Mouse (Mus musculus): ENCODE data around the gene Sash1.
"Not testable (repeated sequence)": the region's sequence is repeated elsewhere in the genome, so short reads cannot be mapped to it uniquely, and the experiment has no call there.

Gene Sash1

DNA sequence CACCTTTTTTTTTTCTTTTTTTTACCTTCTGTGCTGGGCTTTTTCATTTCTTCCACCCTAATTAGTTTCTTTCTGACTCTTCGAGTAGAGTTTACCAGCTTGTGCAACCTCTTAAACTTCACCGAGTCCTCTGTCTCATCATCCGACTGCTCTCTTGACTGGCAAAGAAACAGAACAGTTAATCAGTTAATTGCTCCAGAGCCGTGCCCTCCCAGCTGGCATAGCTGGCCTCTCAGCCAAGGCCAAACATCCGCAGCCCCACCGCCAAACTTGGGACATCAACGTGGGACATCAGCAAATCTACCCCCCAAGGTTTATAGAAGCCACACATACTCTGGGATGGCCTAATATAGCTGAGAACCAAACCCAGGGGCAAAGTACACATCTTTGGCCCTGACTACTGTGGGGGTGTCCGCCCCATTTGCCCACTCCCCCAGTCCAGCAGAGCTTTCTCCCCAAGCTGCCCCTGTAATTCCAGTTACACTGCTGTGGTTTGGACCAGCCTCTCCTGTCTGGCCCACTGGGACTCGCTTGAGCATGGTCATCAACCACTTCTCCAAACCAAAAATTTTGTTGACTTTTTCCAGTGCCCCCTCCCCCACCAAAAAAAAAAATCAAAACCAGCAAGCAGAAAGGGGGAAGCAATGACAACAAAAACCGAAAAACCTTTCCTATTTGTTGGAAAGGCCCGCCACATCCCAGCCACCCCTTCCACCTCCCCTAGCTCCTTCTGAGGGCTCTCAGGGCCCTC lies 129.1 kb downstream of the Sash1 start:
- DNase-seq (ENCODE audit: low spot score), result no peak

- no peak for DNase-seq (ENCODE audit: low spot score)
Measured at GRCm38 (mm10) chr10:8753377-8753776, 132.5 kb downstream of the Sash1 start.

DNA sequence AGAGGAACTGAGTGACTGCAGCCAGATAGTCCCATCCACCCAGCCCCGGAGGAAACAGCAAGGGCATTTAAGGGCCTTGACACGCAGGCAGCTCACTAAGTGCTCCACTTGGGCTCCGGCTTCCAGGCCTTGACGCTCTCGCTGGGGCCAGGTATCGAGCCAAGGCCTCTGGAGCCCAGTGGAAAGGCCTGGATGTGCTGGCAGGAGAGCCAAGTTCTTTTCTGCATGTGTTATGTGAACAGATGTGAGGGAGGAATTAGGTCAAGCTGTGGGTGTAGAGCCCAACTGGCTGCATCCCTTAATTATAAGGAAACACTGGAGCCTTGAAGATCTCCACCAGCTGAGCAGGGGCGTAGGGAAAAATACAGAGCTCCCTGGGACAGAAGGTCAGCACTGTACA lies 133.4 kb downstream of the Sash1 start:
- no peak for DNase-seq (ENCODE audit: low spot score)

GRCm38 (mm10) chr10:8749537-8749936 lies 136.3 kb downstream of the Sash1 start:
- no peak for DNase-seq (ENCODE audit: low spot score)

GRCm38 (mm10) chr10:8747450-8748212 lies 138.2 kb downstream of the Sash1 start:
- DNase-seq (ENCODE audit: low spot score), result no peak

GRCm38 (mm10) chr10:8746082-8746696 lies 139.7 kb downstream of the Sash1 start:
- DNase-seq (ENCODE audit: low spot score), result no peak

- no peak for DNase-seq (ENCODE audit: low spot score)
Measured at GRCm38 (mm10) chr10:8742872-8743271, 143.0 kb downstream of the Sash1 start.

GRCm38 (mm10) chr10:8741505-8741904 lies 144.4 kb downstream of the Sash1 start:
- no peak for DNase-seq (ENCODE audit: low spot score)

GRCm38 (mm10) chr10:8740797-8741196 lies 145.1 kb downstream of the Sash1 start:
- no peak for DNase-seq (ENCODE audit: low spot score)

- no peak for DNase-seq (ENCODE audit: low spot score)
Measured at GRCm38 (mm10) chr10:8729387-8730337, 156.2 kb downstream of the Sash1 start.

GRCm38 (mm10) chr10:8719345-8719744 lies 166.5 kb downstream of the Sash1 start:
- no peak for DNase-seq (ENCODE audit: low spot score)

- DNase-seq (ENCODE audit: low spot score), result no peak
Measured at GRCm38 (mm10) chr10:8718831-8719230, 167.0 kb downstream of the Sash1 start.

- no peak for DNase-seq (ENCODE audit: low spot score)
Measured at GRCm38 (mm10) chr10:8717171-8717570, 168.7 kb downstream of the Sash1 start.

DNA sequence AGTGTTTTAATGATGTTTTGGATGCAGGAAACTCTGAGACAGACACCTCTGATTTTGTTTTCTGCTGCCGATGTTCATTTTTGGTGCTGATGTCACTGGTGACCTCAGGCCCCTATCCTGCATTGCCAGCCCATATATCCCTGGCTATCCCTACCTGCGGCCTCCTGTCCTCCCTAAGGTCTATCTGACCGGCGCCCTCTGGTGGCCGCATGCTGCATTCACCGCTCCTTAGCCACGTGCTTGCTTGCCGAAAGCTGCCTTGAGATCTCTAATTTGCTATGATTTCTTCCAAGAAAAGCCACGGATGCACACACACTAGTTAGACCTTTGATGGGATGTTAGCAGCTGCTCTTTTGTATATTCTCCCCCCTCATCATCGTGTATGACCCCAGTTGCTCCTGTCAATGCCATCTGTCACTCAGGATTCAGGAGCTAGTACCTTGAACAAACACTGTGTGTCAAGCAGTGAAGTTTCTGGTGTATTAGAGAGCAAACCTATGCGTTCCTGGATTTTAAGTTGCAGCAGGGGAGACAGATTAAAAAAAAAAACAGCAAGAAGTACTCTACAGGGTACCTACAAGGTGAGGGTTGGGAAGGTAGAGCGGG lies 170.1 kb downstream of the Sash1 start:
- peak; percentile 26 for DNase-seq (ENCODE audit: low spot score)

GRCm38 (mm10) chr10:8696636-8697035 lies 189.2 kb downstream of the Sash1 start:
- DNase-seq (ENCODE audit: low spot score), result not testable (repeated sequence)

DNA sequence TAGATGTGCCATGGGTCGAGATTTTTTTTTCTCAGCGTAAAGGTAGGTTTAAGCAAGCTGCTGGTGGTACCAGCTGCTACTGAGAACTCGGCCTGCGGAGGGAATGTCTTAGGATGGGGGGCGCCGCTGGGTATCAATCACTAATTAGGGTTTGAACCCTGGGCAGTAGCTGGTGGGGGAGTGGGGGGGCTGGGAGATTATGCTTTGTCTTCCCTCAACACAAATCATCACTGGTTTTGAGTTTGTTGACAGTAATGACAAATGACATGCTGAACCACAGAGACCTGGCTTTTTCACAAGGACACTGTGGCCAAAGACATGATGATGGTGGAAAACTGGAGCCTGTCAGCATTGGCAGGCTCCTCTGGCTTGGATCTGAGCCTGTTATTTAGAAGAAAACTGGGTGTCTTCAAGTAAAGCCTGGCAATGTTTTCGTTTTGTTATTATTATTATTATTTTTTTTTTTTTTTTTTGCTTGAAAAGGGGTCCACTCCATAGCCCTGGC lies 191.8 kb downstream of the Sash1 start:
- DNase-seq (ENCODE audit: low spot score), result no peak

GRCm38 (mm10) chr10:8693561-8693960 lies 192.3 kb downstream of the Sash1 start:
- no peak for DNase-seq (ENCODE audit: low spot score)

- DNase-seq (ENCODE audit: low spot score), result no peak
Measured at GRCm38 (mm10) chr10:8692531-8692930, 193.3 kb downstream of the Sash1 start.

DNA sequence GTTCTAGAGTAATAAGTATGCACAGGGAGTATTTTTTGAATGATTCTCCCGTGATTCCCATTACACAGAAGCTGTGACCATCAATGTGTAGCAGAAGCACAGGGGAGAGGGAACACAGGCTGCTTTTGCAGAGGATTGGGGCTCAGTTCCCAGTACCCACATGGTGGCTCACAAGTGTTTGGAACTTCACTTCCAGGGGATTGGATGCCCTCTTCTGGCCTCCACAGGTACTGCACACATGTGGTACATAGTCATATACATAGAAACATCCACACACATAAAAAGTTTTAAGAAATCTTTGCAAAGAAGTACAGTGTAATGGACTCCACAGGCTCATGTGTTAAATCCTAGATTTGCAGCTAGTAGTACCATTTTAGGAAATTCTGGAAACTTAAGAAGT lies 199.7 kb downstream of the Sash1 start:
- no peak for DNase-seq (ENCODE audit: low spot score)

DNA sequence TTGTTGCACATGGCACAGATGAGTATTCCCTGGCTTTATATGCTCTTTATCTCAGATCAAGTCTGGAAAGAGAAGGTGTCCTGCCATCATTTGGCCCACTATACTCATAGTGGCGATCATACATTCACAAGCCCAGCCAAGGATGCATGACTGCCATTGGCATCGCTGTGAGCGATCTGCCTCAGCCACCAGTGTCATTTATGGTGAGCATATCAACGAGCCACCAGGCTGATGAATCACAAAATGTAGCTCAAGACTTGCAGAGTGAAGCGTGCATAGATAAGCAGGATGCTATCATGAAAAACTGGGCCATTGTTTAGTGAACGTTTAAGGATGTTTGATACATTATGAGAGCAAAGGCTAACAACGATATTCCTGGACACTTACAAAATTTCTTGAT lies 200.6 kb downstream of the Sash1 start:
- DNase-seq (ENCODE audit: low spot score), result no peak

- peak; percentile 18 for DNase-seq (ENCODE audit: low spot score)
Measured at GRCm38 (mm10) chr10:8682900-8683299, 203.0 kb downstream of the Sash1 start.
